Mouse (Mus musculus) testis, adult 2 months (tissue): ENCODE results near the gene Slc18b1. TPM values are rescaled to one million over a fixed set of nuclear protein-coding genes. Genes with fewer than 3 reads are reported as not detected.

Experiments
- H3K27ac ChIP-seq: fragments of 200-500 bp; 2 replicates; pipeline ENCODE4 v1.5.1; 2012; ENCODE audit warnings: low read depth, low read length; ENCODE audit not compliant: control insufficient read depth, insufficient read depth
- H3K27me3 ChIP-seq: fragments of 200-500 bp; 2 replicates; pipeline ENCODE4 v1.6.1; 2012; ENCODE audit warnings: mild to moderate bottlenecking, low read length, moderate library complexity; ENCODE audit not compliant: control insufficient read depth, insufficient read depth
- H3K36me3 ChIP-seq: fragments of 200-500 bp; 2 replicates; pipeline ENCODE4 v1.6.1; 2012; ENCODE audit warnings: mild to moderate bottlenecking, low read length; ENCODE audit not compliant: control insufficient read depth, insufficient read depth
- H3K4me1 ChIP-seq: fragments of 200-500 bp; 2 replicates; pipeline ENCODE4 v1.6.1; 2012; ENCODE audit warnings: low read length; ENCODE audit not compliant: control insufficient read depth, insufficient read depth
- H3K4me3 ChIP-seq: fragments of 200-500 bp; 2 replicates; pipeline ENCODE4 v1.5.1; 2012; ENCODE audit warnings: low read depth, mild to moderate bottlenecking, low read length, moderate library complexity, mixed read lengths; ENCODE audit not compliant: control insufficient read depth
- CTCF ChIP-seq: fragments of 200-500 bp; IDR thresholded peaks from 2 replicates; pipeline ENCODE4 v1.5.1; 2012; ENCODE audit warnings: low read depth, mild to moderate bottlenecking, inconsistent platforms, low read length, moderate library complexity; ENCODE audit not compliant: control insufficient read depth, insufficient read depth, insufficient replicate concordance
- POLR2A ChIP-seq: fragments of 200-500 bp; IDR thresholded peaks from 2 replicates; pipeline ENCODE4 v1.6.1; 2012; ENCODE audit warnings: low read depth, mild to moderate bottlenecking, inconsistent platforms, low read length, moderate library complexity; ENCODE audit not compliant: control insufficient read depth
- polyA plus RNA-seq: library from polyadenylated mRNA; depleted of rRNA; stranded (reverse); fragments of >200 nt; gene quantifications from 2 replicates; pipeline ENCODE4 v1.2.3, GENCODE M21; 2012

Gene Slc18b1
- polyA plus RNA-seq, 1 experiment: 1.9 TPM

DNA sequence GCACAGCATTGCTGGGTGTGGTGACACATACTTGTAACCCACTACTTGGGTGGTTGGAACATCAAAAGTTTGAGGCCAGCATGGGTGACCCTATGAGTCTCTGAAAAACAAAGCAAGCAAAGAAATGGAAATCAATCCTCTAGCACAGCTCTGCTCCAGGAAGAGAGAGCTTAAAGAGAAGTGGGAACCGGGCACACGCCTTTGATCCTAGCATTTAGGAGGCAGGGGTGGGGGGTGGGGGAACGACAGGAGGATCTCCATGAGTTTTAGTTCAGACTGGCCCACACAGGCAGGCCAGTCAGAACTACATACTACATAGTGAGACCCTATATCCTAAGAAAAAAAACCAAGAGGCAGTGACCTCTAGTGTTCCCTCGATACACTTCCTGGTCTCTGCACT is 9.4 kb downstream of the Slc18b1 start:
- Histone ChIP-seq H3K4me3 (no peak overlapping the region), H3K27ac (no peak overlapping the region), H3K36me3 (no peaks in the 10 kb centered on the region), H3K4me1 (no peaks in the 10 kb centered on the region), H3K27me3 (no peaks in the 10 kb centered on the region)
- TF ChIP-seq CTCF (no peak), POLR2A (no peak)

GRCm38 (mm10) chr10:23811635-23812437 is 15.1 kb downstream of the Slc18b1 start:
- no peak for TF ChIP-seq POLR2A
- TF ChIP-seq CTCF: peak; percentile 20; the same call in 1 of the 2 replicates
- Histone ChIP-seq H3K4me3 (no peak overlapping the region), H3K36me3 (no peaks in the 10 kb centered on the region), H3K27me3 (no peaks in the 10 kb centered on the region), H3K27ac (no peak overlapping the region), H3K4me1 (no peaks in the 10 kb centered on the region)

GRCm38 (mm10) chr10:23812438-23812759 is 15.6 kb downstream of the Slc18b1 start:
- H3K27ac ChIP-seq: no peak overlapping the region
- TF ChIP-seq CTCF: no peak
- no peak for TF ChIP-seq POLR2A

DNA sequence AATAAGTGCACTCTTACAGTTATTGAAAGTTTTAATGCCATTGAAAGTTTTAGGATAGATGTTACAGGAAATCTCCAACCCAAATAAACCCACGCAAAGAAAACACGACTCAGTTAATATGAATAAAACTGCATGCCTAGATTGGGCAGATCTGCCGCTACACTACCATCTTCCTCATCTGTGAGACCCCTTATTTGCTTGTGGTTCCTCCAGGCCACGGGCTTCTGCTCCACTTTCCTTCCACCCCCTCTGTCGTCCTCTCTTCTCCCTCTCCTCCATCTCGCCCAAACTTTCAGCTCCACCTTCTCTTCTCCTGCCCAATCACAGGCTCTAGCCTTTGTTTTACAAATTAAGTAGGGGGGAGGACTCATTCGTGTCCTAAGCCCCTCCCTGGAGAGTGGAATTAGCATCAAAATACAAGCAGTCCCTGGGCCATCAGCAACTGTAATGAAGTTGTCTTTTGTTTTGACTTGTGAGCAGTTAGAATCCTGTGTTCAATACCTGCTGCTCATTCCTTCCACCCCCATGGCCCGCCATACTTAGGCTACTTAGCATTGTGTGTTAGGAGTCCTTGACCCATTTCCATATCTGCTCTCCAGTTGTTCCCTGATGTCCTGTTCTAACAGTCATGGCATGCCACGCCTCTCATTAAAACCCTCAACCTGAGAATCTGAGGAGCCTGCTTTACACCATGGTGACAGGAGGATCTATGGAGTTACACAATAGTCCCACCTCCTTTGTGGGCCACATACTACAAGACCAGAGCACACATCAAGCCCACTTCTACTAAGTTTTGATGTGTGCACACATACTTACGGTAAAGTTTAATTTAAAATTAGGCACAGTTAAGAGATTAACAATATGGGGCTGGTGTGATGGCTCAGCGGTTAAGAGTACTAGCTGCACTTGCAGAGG is 16.3 kb downstream of the Slc18b1 start:
- no peaks in the 10 kb centered on the region for H3K27me3 ChIP-seq
- no peaks in the 10 kb centered on the region for H3K36me3 ChIP-seq
- H3K4me1 ChIP-seq: no peaks in the 10 kb centered on the region
- no peak overlapping the region for H3K4me3 ChIP-seq
- no peak overlapping the region for H3K27ac ChIP-seq
- TF ChIP-seq POLR2A (no peak), CTCF (no peak)

More at GRCm38 (mm10) chr10:23812438-23812759, 15.6 kb downstream of the Slc18b1 start:
- H3K36me3 ChIP-seq: no peaks in the 10 kb centered on the region
- no peak overlapping the region for H3K4me3 ChIP-seq
- H3K27me3 ChIP-seq: no peaks in the 10 kb centered on the region
- no peaks in the 10 kb centered on the region for H3K4me1 ChIP-seq

- TF ChIP-seq CTCF: no peak
- TF ChIP-seq POLR2A: no peak
- H3K4me1 ChIP-seq: no peaks in the 10 kb centered on the region
- H3K36me3 ChIP-seq: no peaks in the 10 kb centered on the region
- no peak overlapping the region for H3K4me3 ChIP-seq
- no peak overlapping the region for H3K27ac ChIP-seq
- H3K27me3 ChIP-seq: no peaks in the 10 kb centered on the region
Observed at GRCm38 (mm10) chr10:23815168-23815567, 18.4 kb downstream of the Slc18b1 start.

- Histone ChIP-seq H3K27me3 (no peaks in the 10 kb centered on the region), H3K4me3 (no peak overlapping the region), H3K27ac (no peak overlapping the region), H3K36me3 (no peaks in the 10 kb centered on the region), H3K4me1 (no peaks in the 10 kb centered on the region)
- TF ChIP-seq CTCF (no peak), POLR2A (no peak)
Observed at GRCm38 (mm10) chr10:23816241-23816640, 19.5 kb downstream of the Slc18b1 start.

GRCm38 (mm10) chr10:23826516-23826915 is 29.7 kb downstream of the Slc18b1 start:
- no peaks in the 10 kb centered on the region for H3K27me3 ChIP-seq
- TF ChIP-seq CTCF (no peak), POLR2A (no peak)
- H3K4me1 ChIP-seq: no peaks in the 10 kb centered on the region
- no peak overlapping the region for H3K27ac ChIP-seq
- no peak overlapping the region for H3K4me3 ChIP-seq
- no peaks in the 10 kb centered on the region for H3K36me3 ChIP-seq
